Mouse (Mus musculus) frontal cortex, postnatal 10 days (tissue): ENCODE data around the gene Gm20388.

ENCODE experiments used
- DNase-seq, 2 experiments: peaks; one replicate each; pipeline ENCODE4 v3.0.0; 2022; ENCODE audit warnings: low spot score in 2 of 2, mixed read lengths in 1 of 2

Gm20388 gene

GRCm38 (mm10) chr8:121374284-121374683 lies 1463.6 kb downstream of the Gm20388 start:
- no peak for DNase-seq

DNA sequence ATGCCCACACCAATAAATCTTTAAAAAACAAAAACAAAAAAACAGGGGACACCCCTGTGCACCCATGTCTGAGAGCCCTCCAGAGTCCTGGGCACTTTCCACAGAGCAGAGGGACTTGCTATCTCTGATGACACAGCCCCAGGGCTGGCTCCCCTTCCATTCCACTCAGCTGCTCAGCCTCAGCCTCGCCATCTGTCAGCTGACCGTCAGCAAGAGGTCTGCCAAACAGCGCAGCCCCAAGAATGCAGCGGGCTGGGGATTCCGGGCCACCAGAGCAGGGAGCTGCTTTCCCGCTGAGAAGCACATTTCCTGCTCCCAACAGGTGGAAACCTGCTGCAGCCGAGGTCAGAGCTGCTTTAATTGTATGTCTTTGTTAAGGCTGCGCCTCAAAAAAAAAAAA lies 1464.1 kb downstream of the Gm20388 start:
- DNase-seq = no peak

DNA sequence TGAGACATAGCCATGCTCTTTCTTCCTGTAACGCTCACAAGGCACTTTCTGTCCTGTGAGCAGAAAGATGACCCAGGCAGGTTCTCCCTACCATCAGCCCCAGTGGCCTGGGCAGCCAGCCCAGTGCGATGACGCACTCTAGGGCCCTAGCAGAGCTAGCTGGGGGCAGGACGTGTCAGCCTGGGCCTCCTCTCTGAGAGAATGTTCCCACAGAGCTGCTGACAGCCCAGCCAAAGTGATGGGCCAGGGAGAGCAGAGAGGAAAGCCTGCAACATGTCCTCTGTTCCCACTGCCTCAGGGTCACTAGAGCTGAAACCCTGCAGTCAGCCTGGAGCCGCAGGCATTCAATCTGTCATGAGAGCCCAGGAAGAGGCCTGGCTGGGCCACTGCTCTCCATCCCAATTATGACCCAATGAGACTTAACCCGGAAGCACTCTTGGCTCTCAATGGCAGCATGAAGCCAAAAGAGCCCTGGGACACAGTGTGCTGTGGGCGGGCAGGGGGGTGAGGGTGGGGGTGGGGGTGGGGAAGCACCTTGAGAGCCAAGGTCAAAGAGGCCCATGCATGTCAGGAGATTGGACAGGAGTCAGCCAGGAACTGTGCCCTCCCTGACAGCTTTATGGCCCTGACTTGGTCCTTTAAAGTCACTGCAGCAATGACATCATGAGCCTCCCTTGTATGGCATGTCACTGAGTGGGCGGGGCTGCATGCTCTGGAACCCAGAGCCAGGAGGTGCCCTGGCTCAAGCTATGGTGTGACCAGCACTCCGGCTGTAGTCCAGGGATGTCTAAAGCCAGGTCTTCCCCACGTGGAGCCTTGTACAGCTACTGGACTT lies 1465.7 kb downstream of the Gm20388 start:
- DNase-seq = no peak

GRCm38 (mm10) chr8:121377680-121378079 lies 1467.0 kb downstream of the Gm20388 start:
- no peak for DNase-seq

GRCm38 (mm10) chr8:121379387-121379786 lies 1468.7 kb downstream of the Gm20388 start:
- DNase-seq = no peak

GRCm38 (mm10) chr8:121382583-121383241 lies 1472.1 kb downstream of the Gm20388 start:
- DNase-seq = peak; percentile 47 to 70

- no peak for DNase-seq
Observed at GRCm38 (mm10) chr8:121385540-121385939, 1474.9 kb downstream of the Gm20388 start.

DNA sequence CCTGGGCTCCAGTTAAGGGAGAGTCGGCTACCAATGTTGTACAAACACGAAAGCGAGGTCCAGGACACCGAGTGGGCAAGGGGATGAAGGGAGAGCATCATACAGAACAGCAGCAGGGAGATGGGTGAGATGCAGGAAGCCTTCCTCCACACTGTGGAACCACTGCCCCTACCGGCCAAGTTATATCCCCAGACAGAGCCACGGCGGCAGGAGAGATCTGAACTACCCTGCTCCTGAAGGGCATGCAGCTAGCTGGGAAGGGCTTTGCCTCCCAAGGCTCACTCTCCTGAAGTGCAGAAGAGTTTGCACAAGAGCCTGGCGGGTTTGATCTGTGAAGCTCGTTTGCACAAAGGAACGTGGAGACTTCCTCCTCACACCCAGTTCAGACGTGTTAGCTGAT lies 1480.0 kb downstream of the Gm20388 start:
- DNase-seq = no peak

DNA sequence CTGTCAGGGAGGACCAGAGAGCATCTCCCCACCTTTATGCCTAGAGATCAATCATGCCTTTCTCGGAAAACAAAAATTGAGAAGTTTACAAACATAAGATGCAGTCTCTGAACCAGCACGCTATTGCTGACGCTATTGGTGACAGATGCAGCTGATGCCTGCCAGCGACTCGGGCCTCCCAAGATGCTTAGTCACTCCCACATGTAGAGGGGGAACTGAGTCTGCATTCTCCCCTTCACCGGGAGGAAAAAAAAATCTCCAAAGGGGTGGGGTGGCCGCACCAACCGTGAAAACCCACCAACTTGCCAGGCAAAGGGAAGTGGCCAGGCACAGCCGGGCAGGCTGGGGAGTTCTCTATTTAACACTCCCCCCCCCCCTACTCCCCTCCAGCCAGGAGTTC lies 1480.6 kb downstream of the Gm20388 start:
- no peak for DNase-seq

GRCm38 (mm10) chr8:121391771-121392170 lies 1481.1 kb downstream of the Gm20388 start:
- DNase-seq = no peak

DNA sequence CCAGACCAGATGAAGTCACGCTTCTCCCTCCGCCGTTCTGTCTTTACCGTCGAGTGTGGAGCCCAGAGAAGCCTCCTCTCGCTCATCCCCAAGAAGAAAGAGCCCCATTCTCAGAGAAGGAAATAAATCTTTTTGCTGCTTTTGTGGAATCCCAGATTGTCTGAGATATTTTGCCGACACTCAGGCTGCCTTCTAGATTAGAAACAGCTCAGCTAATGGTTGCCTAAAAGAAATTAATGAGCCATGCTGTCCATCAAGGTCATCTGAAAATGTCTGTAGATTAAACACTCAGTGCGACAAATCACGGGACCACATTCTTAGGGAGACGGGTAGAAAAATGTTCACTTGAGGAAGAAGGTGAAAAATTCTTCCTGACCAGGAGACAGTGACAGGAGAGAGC lies 1481.8 kb downstream of the Gm20388 start:
- no peak for DNase-seq

GRCm38 (mm10) chr8:121393111-121393510 lies 1482.5 kb downstream of the Gm20388 start:
- DNase-seq = peak in 1 of 2 experiments; percentile 48

GRCm38 (mm10) chr8:121394686-121395085 lies 1484.0 kb downstream of the Gm20388 start:
- no peak for DNase-seq

GRCm38 (mm10) chr8:121395316-121395715 lies 1484.7 kb downstream of the Gm20388 start:
- no peak for DNase-seq

GRCm38 (mm10) chr8:121396151-121396550 lies 1485.5 kb downstream of the Gm20388 start:
- no peak for DNase-seq

- no peak for DNase-seq
Observed at GRCm38 (mm10) chr8:121397201-121397698, 1486.6 kb downstream of the Gm20388 start.

DNA sequence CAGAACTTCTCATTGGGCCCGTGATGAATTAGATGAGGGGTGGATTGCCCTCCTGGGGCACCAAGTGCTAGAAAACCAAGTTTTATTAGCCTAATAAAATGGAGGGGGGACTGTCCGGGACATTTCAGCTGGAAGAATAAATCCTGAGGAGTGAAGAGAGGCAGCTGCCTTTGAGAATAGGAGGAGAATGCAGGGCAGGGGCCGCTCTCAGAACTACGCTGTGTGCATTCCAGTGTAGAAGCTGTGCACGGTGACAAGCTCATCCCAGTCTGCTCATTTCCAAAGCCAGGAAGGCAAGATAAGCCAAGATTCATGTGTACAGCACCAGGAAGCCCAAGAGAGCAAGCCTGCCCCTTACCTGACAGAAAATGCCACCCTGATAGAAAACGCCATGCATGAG lies 1487.4 kb downstream of the Gm20388 start:
- DNase-seq = no peak

DNA sequence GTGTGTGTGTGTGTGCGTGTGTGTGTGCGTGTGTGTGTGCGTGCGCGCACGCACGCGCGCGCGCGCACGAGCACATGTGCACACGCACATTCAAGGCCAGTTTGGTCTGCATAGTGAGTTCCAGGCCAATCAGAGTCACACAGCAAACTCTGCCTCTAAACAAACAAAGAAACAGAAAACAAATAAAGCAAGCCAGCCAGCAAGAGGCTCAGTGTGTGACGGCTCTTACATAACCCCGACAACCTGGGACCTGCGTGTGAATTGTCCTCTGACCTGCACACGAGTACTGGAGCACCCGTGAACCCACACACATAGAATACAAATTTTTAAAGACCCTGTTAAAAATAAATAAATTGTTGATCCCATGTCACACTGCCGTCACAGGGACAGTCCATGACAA lies 1488.1 kb downstream of the Gm20388 start:
- DNase-seq = no peak

DNA sequence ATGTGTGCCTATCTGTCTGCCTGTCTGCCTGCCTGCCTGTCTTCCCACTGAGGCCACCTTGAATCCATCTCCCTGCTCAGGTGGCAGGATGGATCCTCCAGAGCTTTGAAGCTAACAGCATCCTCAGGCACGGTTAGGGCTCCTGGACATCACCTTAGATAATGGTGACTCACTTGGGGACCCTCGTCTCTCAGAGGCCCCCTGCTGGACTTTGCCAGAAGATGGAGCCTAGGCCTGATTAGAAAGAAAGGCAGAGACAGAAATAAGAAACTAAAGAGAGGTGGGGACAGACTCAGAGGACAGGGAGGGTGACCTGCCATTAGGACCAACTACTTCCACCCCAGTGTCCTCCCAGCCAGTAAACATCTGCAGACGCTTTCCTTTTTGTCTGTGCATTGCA lies 1488.5 kb downstream of the Gm20388 start:
- no peak for DNase-seq

GRCm38 (mm10) chr8:121400581-121400980 lies 1489.9 kb downstream of the Gm20388 start:
- DNase-seq = no peak

DNA sequence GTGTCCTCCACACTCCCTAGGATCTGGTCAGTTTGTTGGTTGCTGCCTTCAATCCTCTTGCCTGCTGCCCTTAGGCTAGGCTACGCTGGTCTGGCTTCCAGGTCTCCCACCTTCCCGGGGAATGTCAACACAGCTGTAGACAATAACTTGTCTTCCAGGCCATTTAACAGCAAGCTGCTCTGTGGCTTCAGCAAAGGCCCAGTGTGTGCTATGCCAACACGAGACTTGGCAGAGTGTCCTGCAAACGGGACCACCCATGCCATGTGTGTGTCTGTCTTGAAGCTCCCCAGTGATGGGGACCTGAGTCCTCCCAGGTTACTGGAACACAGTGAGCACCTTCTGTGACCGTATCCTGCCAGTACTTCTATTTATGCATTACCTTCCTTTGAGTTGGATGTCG lies 1493.2 kb downstream of the Gm20388 start:
- no peak for DNase-seq

GRCm38 (mm10) chr8:121418081-121418480 lies 1507.4 kb downstream of the Gm20388 start:
- DNase-seq = no peak

GRCm38 (mm10) chr8:121419551-121419950 lies 1508.9 kb downstream of the Gm20388 start:
- no peak for DNase-seq
